Mouse (Mus musculus): ENCODE results near the gene Mpz.

Mpz gene

DNA sequence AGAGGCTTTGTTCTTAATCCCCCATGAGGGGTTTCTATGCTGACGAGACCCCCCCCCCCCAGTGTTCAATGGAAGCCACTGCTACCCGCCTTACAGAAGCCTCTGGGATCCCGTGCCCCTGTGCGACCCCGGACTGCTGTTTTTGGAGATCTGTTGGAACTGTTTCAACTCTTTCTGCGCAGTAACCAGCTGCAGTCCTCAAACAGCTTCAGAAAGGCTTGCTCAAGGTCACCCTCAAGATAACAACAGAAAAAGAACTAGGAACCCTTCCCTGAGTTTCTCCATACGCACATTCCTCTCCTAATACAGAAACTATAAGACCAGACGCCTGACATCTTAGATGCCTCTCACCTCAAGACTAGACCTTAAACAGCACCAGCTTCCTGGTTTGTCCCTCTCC is 38.5 kb downstream of the Mpz start:
- DNase-seq (ENCODE audit: low read depth) = no peak

GRCm38 (mm10) chr1:171189476-171190114 is 39.1 kb downstream of the Mpz start:
- DNase-seq (ENCODE audit: low read depth) = no peak

- no peak for DNase-seq (ENCODE audit: low read depth)
Observed at GRCm38 (mm10) chr1:171190832-171191231, 40.3 kb downstream of the Mpz start.

- DNase-seq (ENCODE audit: low read depth) = no peak
Observed at GRCm38 (mm10) chr1:171192283-171192682, 41.8 kb downstream of the Mpz start.

GRCm38 (mm10) chr1:171193093-171193840 is 42.8 kb downstream of the Mpz start:
- DNase-seq (ENCODE audit: low read depth) = no peak

DNA sequence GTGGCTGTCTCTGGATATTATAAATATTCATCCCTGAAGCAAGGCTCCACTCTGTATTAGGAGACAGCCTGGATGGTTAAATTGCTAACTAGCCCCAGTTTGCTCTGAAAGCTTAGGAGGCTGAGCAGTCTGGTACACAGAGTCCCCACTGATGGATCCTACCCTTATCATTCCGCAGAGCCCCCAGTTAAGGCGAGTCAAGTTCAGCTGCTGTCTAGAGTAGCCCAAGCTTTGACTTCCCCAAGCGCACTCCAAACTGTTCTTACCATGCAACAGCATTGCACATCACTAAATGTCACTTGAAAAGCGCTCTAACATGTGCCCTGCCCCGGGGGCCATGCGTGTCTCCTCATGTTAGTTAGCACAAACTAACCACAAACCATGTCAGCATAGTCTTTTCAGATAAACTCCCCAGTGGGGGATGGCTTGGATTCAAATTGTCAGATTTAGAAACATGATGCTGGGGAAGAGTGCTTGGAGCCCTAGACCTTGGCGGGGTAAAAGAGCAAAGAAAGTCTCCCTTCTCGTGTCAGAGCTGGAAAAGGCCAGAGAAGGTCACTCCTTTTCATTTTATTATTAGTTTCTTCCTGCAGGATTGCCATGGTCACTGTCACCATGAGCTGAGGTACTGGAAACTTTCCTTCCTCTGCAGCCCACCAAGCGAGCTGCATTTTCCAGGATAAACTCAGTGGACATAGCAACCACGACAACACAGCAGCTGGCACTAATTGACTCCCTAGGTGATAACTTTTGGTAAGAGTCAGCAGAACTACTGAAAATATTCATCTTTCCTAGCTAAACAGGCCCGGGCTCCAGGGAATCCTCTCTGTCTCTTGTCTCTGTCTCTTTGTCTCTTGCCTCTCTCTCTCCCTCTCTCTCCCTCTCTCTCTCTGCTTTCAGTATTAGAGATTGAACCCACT is 43.7 kb downstream of the Mpz start:
- DNase-seq (ENCODE audit: low read depth) = no peak

DNA sequence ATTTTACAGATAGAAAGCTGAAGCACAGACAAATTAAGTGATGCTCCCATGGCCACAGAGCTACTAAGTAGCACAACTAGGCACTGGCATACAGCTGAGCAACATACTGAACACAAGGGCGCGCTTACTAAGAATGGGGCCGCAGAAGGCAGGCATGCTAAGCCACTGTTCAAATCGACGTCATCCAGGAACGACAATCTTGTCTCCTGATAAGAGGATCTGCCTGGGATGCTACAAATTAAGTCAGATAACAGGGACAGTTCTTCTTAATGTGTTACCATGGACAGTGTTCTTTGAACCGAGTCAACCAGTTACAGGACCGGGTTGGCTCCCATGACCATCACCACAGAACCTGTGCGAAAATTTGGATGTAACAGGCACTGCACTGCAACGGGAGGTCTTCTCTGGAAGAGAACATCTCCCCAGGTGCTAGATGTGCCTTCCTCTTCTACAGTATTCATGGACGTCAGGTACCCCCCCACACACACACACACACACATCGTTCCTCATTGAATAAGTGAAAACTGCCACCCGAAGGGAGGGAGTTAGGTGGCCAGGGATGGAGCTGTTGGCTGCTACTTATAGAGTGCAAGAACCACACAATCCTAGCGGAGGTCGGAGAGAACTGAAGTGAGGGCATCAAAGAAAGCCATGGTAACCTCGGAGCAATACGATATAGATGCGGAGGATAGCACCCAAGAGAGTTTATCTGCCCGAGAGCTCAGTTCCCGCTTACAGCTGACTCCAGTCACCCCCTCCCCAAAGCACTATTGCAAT is 44.7 kb downstream of the Mpz start:
- no peak for DNase-seq (ENCODE audit: low read depth)

- DNase-seq (ENCODE audit: low read depth) = peak; percentile 30
Observed at GRCm38 (mm10) chr1:171195887-171196397, 45.4 kb downstream of the Mpz start, which contains the start of gene Pcp4l1. Gene Pcp4l1 (minus strand): TSS chr1:171196268.

DNA sequence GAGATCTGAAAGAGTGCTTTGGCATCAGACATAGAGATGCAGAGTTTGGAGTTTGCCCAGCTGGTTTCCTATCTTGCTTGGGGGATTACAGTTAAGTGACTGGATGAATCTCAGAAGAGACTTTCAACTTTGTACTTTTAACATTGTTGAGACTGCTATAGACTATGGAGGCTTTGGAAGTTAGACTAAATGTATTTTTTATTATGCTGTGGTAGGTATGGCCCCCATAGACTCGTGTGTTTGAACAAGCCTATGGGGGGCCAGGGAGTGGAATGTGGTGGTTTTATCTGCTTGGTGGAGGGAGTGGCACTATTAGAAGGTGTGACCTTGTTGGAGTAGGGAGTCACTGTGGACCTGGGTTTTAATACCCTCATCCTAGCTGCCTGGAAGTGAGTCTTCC is 49.0 kb downstream of the Mpz start:
- DNase-seq (ENCODE audit: low read depth) = no peak

DNA sequence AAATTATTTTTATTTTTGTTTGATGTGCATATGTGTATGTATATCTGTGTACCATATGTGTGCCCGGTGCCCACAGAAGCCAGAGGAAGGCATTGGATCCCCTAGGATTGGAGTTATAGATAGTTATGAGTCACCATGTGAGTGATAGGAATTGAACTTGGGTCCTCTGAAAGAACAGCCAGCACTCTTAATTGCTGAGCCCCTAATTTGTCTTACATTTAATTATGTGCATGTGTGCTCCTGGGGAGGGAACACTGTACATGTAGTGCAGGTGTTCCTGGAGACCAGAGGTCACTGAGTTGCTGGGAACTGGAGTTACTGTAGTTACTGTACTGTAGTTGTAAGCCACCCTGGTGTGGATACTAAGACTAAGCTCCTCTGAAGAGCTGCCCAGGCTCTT is 50.3 kb downstream of the Mpz start:
- DNase-seq (ENCODE audit: low read depth) = no peak

DNA sequence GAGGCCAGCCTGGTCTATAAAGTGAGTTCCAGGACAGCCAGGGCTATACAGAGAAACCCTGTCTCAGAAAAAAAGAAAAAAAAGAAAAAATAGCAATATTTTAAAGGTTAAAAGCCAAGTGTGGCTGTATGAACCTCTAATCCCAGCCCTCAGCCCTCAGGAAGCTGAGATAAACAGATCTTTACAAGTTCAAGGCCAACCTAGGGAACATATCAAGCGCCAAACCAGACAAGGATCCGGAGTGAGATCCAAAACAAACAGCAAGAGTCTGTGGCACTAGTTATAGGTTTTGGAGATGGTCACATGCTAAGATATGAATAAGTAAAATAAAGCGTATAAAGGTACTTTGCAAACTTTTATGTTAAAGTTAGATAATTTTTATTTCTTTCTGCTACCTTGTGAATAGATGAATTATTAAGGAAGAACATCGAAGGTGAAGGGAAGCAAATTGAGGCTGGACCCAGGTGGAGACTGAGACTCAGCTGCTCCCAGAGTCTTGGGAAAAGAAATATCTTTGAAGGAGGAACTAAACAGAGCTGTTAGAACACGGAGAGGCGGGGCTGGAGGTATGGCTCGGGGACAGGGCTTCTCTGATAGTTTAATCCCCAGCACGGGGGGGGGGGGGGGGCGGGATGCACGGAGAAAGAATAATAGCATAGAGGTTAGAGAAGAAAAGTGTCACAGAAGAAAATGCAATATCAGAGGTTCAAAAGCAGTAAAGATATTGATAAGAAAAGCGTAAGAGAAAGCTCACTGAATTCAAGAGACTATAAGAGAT is 53.1 kb downstream of the Mpz start:
- DNase-seq (ENCODE audit: low read depth) = no peak

- DNase-seq (ENCODE audit: low read depth) = no peak
Observed at GRCm38 (mm10) chr1:171204249-171204644, 53.7 kb downstream of the Mpz start.

- DNase-seq (ENCODE audit: low read depth) = no peak
Observed at GRCm38 (mm10) chr1:171205704-171206493, 55.4 kb downstream of the Mpz start.

DNA sequence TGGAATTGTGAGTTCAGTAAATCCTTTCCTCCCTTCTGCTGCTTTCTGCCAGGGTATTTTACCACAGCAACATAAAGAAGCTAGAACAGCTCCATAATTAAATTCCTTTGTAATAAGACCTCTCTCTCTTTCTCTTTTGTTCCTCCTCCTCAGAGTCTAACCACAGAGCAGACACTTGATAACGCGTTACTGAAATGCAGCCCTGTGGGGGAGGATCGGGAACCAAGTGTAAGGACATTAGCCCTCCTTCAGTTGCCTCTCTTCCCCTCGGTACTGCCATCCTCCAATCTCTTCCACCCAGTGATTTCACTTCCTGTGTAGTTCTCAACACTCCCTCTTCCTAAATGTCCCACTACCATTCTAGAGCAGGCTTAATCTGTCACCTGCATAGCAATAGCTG is 58.9 kb downstream of the Mpz start:
- no peak for DNase-seq (ENCODE audit: low read depth)

Measured in c-Kit-positive CD71-negative TER-119-negative erythroid progenitor cells, embryonic 14.5 days (primary cell).